Mouse (Mus musculus): Measurements from ENCODE around the gene Cdca4. TPM values are rescaled to one million over a fixed set of nuclear protein-coding genes. Genes with fewer than 3 reads are reported as not detected.

Gene Cdca4
- total RNA-seq, 2 experiments from 2014 or later = 2.1 to 3.0 TPM

DNA sequence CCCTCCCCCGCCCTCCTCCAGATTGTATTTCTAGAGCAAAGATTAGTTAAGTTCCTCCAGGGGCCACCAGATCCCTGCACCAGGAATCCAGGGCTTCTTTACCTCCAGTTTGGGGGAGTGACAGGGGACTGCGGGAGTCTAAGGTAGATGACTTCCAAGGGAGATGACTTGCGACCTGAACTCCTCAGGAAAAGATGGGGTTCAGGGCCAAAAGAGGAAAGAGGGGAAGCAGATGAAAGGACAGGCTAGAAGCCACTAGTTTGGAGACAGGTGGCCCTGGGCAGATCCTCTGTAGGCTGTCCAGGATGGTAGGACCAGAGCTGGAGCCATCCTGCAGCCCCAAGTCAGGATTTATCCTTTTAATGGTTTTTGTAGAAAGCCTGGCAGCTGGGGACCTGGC lies 26.3 kb downstream of the Cdca4 start:
- intact Hi-C loops (cut with DNase I) = no loop called here
- no peak for DNase-seq

DNA sequence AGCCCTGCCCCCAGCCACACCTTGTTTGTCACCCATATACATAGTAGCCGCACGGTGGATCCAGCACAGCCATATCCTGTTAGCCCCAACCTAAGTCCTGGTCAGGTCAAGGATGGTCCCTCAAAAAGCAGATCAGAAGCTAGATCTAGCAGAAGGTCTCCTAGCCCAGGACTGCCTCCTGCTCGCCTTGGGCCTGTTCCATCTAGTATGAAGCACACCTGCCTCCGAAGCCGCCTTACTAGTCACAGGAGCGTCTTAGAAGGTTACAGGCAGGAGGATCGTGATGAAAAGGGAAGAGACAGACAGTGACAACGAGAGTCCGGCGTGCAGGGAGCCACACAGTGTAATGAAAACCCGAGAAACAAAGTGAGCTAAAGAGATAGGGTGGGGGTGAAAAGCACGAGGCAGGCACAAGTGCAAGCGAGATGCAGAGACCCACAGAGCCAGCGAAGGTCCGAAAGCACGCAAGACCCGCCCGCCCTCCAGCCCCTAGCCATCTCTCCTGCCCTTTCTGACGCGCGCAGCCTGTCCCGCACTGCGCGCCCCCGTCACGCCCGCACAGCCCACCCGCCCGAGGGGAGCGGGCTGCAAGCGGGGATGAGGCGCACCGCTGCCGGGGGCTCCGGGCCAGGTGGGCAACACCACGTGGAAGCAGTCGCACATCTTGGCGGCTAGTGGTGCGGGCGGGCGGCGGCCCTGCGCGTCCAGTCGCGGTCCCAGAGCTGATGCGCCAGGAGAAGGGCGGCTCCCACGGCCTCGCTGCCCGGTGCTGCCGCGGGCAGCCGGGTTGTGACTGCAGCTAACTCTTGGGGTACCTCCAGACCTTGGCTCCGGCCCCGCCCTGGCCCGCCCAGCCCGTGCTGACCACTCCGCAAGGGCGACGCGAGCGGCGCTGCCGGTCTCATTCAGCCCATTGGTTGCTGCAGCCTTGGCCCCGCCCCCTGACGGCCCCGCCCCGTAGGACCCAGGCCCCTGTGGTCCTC lies 27.1 kb downstream of the Cdca4 start, which contains the start of gene Ahnak2:
Gene Ahnak2 (minus strand): TSS at position 794 of the 983 bp plus-strand sequence.
- intact Hi-C loops (cut with DNase I) = no loop called here
- DNase-seq = no peak

DNA sequence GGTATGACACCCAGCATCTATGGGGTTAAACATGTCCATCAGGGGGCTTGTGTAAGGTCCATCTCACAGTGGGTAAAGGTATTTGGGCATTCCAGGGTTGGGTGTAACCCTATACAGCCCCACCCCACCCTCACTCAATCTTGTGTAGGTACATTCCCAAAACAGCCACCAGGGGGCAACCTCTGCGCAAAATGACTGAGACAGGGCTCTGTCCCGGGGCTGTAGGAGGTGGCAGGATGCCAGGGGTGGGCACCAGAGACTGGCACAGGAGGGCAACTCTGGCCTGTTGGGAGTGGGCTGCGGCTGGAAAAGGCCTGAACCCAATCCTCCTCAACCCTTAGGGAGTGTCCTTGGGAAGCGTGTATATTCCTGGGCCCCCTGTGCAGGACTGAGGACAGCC lies 28.7 kb downstream of the Cdca4 start:
- peak; percentile 48 to 53 for DNase-seq
- intact Hi-C loops (cut with DNase I) = loop anchor here (1.0 kb wide), 1 partner anchor 44 kb away; no protein-coding TSS in a partner anchor

DNA sequence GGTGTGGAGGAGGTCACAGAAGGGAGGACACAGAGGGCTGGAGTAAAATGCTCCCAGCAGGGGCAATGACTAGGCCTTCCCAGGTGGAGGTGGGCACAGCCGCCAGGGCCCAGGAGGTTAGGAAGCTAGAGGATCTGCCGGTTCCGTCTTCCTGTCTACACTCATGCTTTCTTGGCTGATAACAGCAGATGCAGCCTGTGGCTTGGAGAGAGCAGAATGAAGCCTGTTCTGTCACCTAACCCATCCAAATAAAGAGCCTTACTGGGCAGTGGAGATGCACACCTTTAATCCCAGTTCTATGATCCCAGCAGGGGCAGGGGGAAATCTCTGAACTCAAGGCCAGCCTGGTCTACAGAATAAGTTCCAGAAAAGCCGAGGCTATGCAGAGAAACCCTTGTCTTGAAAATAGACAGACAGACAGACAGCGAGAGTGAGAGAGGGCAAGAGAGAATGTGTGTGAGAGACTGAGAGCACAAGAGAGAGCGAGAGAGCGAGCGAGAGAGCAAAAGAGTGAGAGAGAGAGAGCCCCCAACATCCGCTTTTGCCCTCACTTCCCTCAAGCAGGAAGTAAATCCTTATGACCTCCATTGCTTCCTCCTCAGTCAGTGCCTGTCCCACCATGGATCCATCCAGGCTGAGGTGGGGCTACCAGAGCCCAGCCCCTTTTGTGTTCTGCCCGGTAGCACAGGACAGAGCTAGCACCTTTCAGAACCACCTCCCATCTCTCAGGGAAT lies 29.8 kb downstream of the Cdca4 start:
- intact Hi-C loops (cut with DNase I) = no loop called here

DNA sequence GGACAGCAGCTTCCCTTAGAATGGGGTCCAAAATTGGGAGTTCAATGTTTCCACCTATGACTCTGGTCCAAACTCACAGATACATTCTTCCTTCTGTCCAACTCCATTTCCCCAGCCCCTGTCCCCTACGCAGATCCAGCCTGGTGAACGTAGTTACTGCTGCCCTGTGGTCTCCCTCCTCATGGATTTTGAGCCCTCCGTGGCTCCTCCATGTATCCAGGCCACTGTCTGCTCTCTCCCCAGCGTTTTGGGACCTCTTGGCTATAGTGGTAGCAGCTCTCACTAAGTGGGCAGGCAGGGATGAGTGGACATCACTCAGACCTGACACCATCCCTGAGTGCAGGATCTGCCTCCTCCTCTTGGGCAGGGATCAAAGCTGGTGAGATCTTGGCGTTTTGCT lies 30.5 kb downstream of the Cdca4 start:
- intact Hi-C loops (cut with DNase I) = no loop called here
- DNase-seq = no peak

More for the DNA sequence above, 29.8 kb downstream of the Cdca4 start:
- DNase-seq = peak in 1 of 2 experiments; percentile 2

DNA sequence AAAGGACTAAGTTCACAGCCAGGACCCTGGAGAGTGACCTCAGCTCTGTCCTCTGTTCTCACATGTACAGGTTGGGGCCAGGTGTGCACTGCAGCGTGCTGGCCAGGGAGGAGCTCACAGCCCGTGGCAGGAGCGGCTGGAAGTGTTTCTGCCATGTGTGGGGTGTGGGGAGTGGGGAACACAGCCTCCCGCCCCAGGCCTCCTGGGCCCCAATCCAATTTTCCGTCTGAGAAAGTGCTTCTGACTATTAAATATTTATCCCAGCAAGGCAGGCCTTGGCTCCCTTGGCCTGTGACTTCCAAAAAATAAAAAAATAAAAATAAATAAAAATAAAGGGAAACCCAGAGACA lies 30.9 kb downstream of the Cdca4 start:
- DNase-seq = peak in 1 of 2 experiments; percentile 29
- intact Hi-C loops (cut with DNase I) = no loop called here

DNA sequence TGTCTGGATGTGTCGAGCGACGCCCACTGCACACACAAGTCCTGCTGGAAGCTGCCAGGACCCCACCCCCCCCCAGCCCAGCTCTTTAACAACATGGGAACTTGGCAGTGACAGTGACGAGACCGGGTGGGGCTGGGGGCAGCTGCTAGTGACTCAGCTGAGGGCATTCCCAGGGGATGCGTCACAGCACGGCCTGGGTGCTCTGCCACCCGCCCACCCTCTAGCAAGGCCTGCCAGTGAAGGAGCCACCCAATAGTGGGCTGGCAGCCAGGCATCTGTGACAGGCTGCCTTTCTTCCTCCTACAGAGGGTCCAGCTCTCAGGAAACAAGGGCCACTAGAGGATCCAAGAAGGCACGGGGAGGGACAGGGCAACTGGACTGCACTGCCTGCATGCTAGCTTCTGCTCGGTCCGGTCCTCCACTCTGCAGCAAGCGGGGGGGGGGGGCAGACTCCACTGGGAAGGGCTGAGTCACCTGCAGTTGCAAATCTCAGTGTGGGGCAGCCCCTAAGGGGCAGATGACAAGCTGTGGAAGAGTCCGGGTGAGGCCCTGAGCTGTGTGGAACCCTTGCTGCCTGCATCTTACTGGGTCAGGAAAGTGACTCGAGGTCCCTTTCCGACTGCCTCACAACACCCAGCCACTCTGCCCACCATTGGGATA lies 31.4 kb downstream of the Cdca4 start:
- intact Hi-C loops (cut with DNase I) = no loop called here
- DNase-seq = peak; percentile 37 to 41

DNA sequence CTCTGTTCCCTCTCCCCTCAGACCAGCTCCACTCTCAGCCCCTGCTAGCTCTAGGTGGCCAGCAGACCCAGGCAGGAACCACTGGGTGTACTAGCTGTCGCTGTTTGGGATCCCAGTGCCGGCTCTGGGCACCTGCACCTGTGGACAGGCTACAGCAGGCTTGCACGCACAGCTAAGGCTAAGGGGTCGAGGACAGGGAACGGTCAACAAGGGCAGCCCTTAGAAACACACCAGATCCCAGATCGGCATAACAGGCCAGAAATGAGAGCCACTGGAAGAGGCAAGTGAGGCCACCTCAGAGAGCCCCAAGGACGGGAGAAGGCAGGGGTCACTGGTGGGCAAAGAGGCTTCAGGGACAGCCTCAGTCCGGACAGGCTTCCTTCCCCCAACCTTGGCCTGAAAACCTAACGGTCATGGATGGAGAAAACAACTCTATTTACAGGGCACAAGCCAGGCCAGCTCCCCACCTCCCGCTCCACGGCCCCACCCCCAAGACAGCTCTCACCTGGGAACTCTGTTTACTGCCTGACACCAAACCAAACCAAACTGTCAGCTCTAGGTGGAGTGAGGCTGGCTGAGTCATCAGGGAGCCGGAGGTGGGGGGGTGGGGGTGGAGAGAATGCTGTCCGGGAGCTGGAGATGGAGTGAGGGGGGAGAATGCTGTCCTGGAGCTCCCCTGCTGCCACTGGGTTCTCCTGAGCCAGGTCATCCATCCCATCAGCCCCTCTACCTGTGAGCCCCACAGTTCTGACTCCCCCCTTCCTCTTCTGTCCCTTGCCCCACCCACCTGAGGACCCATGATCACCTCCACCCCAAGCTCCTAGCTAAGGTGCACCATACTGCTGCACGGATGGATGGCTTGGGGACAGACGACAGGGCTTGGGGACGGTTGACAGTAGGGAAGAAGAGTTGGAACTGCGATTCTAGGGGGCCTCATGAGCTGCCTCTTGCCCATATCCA lies 32.4 kb downstream of the Cdca4 start:
- DNase-seq = no peak
- intact Hi-C loops (cut with DNase I) = no loop called here

DNA sequence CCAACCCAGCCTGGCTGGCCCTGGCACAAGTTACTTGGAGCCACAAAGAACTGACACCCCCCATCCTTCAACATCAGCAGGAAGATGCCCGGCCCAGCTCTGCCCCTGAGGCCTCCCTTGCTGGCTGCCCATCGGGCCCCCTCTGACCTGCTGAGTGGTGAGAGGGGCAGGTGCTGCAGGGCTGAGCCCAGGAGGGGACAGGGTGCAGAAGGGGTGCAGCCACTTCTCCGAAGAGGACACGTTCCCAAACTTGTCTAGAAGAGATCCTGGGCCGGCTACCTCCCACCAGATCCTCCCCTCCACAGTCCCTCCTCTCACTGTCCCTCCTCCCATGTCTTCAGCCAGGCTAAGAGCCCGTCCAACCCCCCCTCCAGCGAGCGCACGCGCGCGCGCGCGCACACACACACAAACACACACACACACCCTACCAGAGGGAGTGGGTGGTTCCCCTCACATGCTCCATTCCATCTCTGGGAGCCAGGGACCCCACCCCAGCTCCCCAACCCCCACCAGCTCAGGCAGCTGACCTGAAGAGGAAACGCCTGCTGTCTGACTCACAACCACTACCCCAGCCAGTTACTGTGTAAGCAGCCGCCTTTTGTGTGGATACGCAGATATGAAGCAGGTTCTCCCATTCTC lies 33.6 kb downstream of the Cdca4 start:
- intact Hi-C loops (cut with DNase I) = no loop called here
- peak; percentile 47 to 58 for DNase-seq

DNA sequence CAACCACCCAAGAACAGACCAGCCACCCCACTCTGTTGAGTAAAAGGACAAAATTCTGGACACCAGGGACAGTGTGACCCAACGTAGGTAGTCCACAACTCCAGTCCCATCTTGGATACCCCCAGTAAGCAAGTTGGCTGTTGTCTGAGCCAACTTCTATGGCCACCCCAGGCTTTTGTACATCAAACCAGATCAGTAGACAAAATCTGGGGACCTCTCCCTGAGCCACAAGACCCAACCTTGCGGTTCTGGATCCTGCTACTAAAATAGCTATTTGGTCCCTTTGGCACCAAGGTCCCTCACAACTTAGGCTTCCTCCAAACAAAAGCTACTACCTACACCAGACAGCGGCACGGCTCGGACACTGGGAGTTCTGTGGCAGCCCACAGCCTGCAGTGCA lies 34.2 kb downstream of the Cdca4 start:
- intact Hi-C loops (cut with DNase I) = no loop called here
- DNase-seq = no peak

DNA sequence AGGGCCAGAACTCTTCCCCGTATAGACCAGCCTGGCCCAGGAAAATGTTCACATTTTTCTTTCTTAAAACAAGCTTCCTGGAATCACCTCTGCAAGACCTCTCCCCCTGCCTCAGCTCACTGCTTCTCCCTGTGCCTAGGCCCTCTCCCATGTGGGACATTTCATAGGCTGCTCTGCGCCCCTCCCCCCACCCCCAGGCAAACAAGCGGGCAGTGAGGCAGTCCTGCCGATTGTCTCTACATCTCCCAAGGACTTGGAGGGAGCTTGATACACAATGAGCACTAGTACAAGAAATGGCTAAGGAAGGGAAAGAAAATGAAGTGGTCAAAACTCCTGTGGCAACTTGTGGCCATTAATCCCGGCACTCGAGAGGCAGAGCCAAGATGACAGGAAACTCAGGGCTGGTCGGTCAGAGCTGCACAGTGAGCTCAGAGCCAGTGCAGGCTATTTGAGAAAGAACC lies 34.8 kb downstream of the Cdca4 start:
- intact Hi-C loops (cut with DNase I) = no loop called here
- DNase-seq = no peak

DNA sequence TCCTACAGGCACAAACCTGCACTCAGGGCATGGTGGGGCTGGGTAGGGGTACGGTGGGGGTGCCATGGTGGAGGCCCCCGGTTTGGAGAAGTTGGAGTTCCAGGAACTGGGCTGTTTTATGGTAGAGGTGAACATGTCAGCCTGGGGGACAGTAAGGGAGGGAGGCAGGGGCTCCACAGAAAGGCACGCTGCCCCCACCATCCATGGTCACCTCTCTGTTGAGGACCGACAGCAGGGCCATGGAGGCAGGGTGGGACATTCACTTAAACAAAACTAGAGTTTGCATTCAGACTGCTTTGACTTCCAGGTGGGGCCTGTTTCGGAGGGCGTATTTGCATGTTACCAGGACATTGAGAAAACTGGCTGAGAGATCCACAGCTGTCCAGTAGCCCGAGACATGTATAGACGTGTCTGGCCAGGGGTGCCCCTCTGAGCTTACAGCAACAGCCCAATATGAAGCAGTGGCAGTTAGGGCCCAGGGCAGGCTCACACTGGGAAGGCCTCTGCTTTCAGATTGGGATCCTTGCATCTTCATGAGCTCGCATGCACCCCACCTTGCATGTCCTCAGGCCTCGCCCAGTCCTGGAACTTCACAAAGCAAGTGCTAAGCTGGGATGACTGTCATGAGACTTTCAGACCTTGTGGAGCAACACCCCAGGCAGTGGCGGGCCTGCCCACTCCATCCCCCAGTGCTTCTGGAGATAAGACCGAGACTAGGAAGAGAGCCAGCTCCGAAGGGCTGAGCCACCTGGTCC lies 35.4 kb downstream of the Cdca4 start:
- intact Hi-C loops (cut with DNase I) = no loop called here
- peak; percentile 23 to 45 for DNase-seq

DNA sequence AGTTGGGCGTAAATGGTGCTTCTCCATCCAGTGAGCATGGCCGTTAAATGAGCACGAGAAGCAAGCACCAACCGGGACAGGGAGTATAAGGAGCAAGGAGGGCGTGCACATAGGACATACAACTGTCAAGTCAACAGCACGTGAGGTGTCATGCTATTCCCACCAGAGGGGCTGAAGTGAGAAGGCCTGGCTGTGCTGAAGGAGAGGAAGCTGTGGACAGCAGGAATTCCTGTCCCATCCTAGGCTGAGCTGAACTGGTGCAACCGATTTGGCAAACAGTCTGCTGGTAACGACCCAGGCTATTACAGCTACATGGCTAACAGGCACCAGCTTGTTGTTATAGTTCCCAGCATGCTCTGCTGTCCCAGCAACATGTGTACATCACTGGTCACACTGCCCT lies 38.2 kb downstream of the Cdca4 start:
- no peak for DNase-seq
- intact Hi-C loops (cut with DNase I) = no loop called here

DNA sequence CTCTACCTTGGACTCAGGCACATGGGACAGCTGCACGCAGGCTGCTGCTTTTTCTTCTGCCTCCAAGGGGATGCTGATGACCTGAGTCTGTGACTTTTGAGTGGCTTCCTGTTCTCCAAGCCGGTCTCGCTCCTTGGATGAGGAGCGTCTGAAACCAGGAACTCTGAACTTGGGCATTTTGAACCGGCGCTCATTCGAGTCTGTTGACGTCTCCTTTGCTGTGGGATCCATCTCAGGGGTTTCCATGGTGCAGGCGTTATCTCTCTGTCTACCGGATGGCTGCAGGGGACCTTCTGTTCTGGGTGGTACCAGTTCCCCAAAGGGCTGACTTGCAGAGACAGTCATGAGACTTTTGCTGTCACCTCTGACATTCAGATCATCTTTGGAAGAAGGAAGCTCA lies 54.7 kb downstream of the Cdca4 start:
- intact Hi-C loops (cut with DNase I) = no loop called here
- DNase-seq = no peak

DNA sequence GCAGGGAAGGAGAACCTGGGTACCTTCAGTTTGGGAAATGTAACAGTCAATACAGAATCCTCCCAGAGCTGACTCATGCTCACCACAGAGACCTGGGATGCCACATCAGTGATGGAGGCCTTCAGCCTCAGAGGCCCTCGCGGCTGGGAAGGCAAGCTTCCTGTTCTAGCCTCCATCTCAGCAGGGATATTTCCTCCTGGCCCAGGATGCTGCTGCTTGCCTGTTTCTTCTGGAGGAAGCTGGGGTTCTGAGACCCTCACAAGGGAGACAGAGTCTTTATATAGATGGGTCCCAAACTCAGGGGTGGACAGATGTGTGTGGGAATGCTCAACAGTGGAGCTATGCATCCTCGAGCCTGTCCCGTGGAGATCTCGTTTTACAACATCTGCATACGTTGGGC lies 55.2 kb downstream of the Cdca4 start:
- DNase-seq = no peak
- intact Hi-C loops (cut with DNase I) = no loop called here

DNA sequence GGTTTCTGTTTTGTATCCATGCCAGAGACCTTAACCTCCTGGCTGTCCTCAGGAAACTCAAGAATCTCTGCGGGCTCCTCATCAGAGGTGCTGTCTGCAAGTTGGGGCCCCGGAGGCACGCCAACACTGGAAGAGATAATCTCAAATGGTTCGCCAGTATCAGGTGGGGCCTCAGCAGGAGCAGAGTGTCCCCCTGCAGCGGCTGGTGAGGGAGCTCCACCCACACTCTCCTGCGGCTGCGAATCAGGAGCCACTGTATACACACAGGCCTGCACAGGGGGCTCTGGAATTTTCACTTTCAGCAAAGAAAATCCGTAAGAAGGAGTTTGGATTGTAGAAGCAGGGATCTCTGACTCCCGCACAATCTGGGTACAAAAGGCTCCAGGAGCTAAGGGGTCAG lies 55.9 kb downstream of the Cdca4 start:
- intact Hi-C loops (cut with DNase I) = no loop called here
- DNase-seq = no peak

DNA sequence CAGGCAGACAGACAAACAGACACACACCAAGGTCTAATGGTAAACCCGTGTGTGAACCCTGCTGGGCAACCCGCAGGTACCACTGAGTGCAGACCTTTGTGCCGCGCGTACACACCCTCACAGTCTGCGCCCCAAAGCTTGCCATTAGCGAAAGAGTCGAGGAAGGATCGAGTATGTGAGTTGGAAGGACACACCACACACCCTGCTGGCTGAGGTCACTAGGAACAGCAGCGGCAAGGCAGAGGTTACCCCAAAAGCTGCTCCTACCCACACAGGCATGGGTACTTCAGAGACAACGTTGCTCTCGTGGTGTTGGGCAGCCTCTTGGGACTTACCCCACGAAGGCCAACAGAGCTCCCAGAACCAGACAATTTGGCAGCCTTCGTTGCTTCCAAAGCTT lies 56.9 kb downstream of the Cdca4 start:
- intact Hi-C loops (cut with DNase I) = no loop called here
- DNase-seq = no peak

DNA sequence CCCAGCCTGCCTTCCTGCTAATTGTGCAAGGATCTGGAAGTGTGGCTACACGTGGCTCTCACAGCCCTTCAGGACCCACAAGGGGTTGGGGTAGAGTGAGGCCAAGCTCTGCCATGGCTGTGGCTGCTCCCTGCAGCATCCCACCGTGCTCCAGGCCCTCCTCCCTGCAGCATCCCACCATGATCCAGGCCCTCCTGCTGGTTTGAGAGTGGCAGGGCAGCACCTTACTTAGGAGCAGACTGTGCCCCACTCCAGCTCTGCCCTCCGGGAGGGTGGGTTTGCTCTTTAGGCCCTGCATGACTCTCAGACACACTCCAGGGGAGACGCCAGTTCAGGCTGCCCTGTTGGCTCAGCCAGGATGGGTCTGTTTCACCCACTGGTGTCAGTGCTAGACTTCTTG lies 58.8 kb downstream of the Cdca4 start:
- no peak for DNase-seq
- intact Hi-C loops (cut with DNase I) = no loop called here
